Mouse (Mus musculus) heart, embryonic 10.5 days (tissue): Measurements from ENCODE around the gene Il2rg. TPM values are rescaled to one million over a fixed set of nuclear protein-coding genes. Genes with fewer than 3 reads are reported as not detected.

Source experiments
- DNase-seq: peaks from one replicate; pipeline ENCODE4 v3.0.0-alpha.2; 2017; ENCODE audit warnings: low spot score
- H3K27ac ChIP-seq: fragments of 300-500 bp; sonication (generic); 2 replicates; pipeline ENCODE4 v1.5.1; 2016; ENCODE audit warnings: mild to moderate bottlenecking
- H3K27me3 ChIP-seq: fragments of 300-500 bp; sonication (generic); 2 replicates; pipeline ENCODE4 v1.6.1; 2016; ENCODE audit warnings: mild to moderate bottlenecking; ENCODE audit not compliant: poor library complexity, insufficient read depth, severe bottlenecking
- H3K36me3 ChIP-seq: fragments of 300-500 bp; sonication (generic); 2 replicates; pipeline ENCODE4 v1.6.1; 2016; ENCODE audit warnings: mild to moderate bottlenecking, moderate library complexity
- H3K4me1 ChIP-seq: fragments of 300-500 bp; sonication (generic); 2 replicates; pipeline ENCODE4 v1.6.1; 2016; ENCODE audit warnings: mild to moderate bottlenecking
- H3K4me3 ChIP-seq: fragments of 300-500 bp; sonication (generic); 2 replicates; pipeline ENCODE4 v1.5.1; 2016; ENCODE audit warnings: mild to moderate bottlenecking, moderate library complexity
- H3K9me3 ChIP-seq: fragments of 300-500 bp; sonication (generic); 2 replicates; pipeline ENCODE4 v1.6.1; 2016; ENCODE audit warnings: mild to moderate bottlenecking, moderate library complexity
- WGBS: fragments of 180-500 bp; shearing (Covaris S2); methylation state at CpG from one replicate; pipeline ENCODE4 v1.1.7; 2016; 5-methylcytosine and 5-hydroxymethylcytosine counted together
- polyA plus RNA-seq: library from polyadenylated mRNA; unstranded; fragments of >200 nt; fragmentation: Nextera tagmentation; extraction: Ambion mirVana; gene quantifications from 2 replicates; pipeline ENCODE4 v1.2.1, GENCODE M21; 2016

The Il2rg gene
- polyA plus RNA-seq, 1 experiment from 2014 or later = 13.2 TPM

- H3K4me3 ChIP-seq = peak within 1 kb of the TSS; percentile 66
- peaks cover 9% of the 10 kb centered on the region; the same call in 1 of the 2 replicates for H3K27me3 ChIP-seq
- H3K4me1 ChIP-seq = peaks cover 9% of the 10 kb centered on the region; the same call in 1 of the 2 replicates
- H3K36me3 ChIP-seq = peaks cover 7% of the 10 kb centered on the region
- H3K27ac ChIP-seq = peak within 1 kb of the TSS; percentile 86
- DNase-seq = peak; percentile 96
- WGBS = 13% methylated on average over 47 of the region's 47 CpGs
- H3K9me3 ChIP-seq = no peaks in the 10 kb centered on the region
Observed at GRCm38 (mm10) chrX:101253952-101254729, 13.9 kb downstream of the Il2rg start, which contains the start of gene Foxo4. TSS of gene Foxo4 (plus strand) at chrX:101254528.

- Histone ChIP-seq H3K27ac (no peak overlapping the region), H3K36me3 (no peaks in the 10 kb centered on the region), H3K27me3 (no peaks in the 10 kb centered on the region), H3K9me3 (no peaks in the 10 kb centered on the region), H3K4me1 (no peaks in the 10 kb centered on the region), H3K4me3 (no peak overlapping the region)
- WGBS = 0% methylated on average over 1 of the region's 1 CpGs
- DNase-seq = no peak
Observed at GRCm38 (mm10) chrX:101245011-101245410, 23.0 kb downstream of the Il2rg start.

- WGBS = 32% methylated on average over 7 of the region's 7 CpGs
- no peaks in the 10 kb centered on the region for H3K4me1 ChIP-seq
- peak overlapping the region; percentile 59; the same call in 1 of the 2 replicates for H3K27ac ChIP-seq
- H3K27me3 ChIP-seq = peaks cover 17% of the 10 kb centered on the region; the same call in 1 of the 2 replicates
- H3K36me3 ChIP-seq = no peaks in the 10 kb centered on the region
- H3K9me3 ChIP-seq = no peaks in the 10 kb centered on the region
- no peak for DNase-seq
- peak overlapping the region; percentile 63 for H3K4me3 ChIP-seq
Observed at GRCm38 (mm10) chrX:101222796-101223162, 45.3 kb downstream of the Il2rg start.

GRCm38 (mm10) chrX:101221834-101222795, 45.9 kb downstream of the Il2rg start, which contains the start of gene Snx12:
TSS of gene Snx12 (minus strand) at chrX:101222563.
- 17% methylated on average over 55 of the region's 55 CpGs for WGBS
- Histone ChIP-seq H3K9me3 (no peaks in the 10 kb centered on the region), H3K36me3 (no peaks in the 10 kb centered on the region), H3K4me3 (peak within 1 kb of the TSS; percentile 63), H3K27ac (peak within 1 kb of the TSS; percentile 89), H3K27me3 (peaks cover 17% of the 10 kb centered on the region; the same call in 1 of the 2 replicates), H3K4me1 (no peaks in the 10 kb centered on the region)
- peak; percentile 91 for DNase-seq

Other genes with a start within 250 kb of the Il2rg start
- 0.15 and 0.31 TPM in 2 replicates for gene Tex11, start 208.6 kb downstream of the Il2rg start, polyA plus RNA-seq
- 0.92 and 1.4 TPM in 2 replicates for gene Slc7a3, start 182.2 kb downstream of the Il2rg start, polyA plus RNA-seq
- gene Snx12, start 45.7 kb downstream of the Il2rg start, polyA plus RNA-seq = 56.4 and 56.9 TPM in 2 replicates
- gene Foxo4, start 13.7 kb downstream of the Il2rg start, polyA plus RNA-seq = 2.4 and 2.6 TPM in 2 replicates
- gene Gm614, start 4.3 kb downstream of the Il2rg start, polyA plus RNA-seq = not detected in 2 replicates
- gene Gm20489, start 768 bp upstream of the Il2rg start, polyA plus RNA-seq = not detected in 2 replicates
- 29.4 and 29.7 TPM in 2 replicates for gene Med12, start 5.8 kb upstream of the Il2rg start, polyA plus RNA-seq
- 2.2 and 2.4 TPM in 2 replicates for gene Nlgn3, start 30.9 kb upstream of the Il2rg start, polyA plus RNA-seq
- 0.43 and 6.9 TPM in 2 replicates for gene Gjb1, start 108.1 kb upstream of the Il2rg start, polyA plus RNA-seq
- gene Zmym3, start 152.6 kb upstream of the Il2rg start, polyA plus RNA-seq = 30.3 and 31.5 TPM in 2 replicates
- 350 and 419 TPM in 2 replicates for gene Nono, start 161.1 kb upstream of the Il2rg start, polyA plus RNA-seq
- 52.2 and 78.0 TPM in 2 replicates for gene Itgb1bp2, start 180.8 kb upstream of the Il2rg start, polyA plus RNA-seq